Mouse (Mus musculus) liver, embryonic 14.5 days (tissue): Measurements from ENCODE around the gene Ctdnep1.

ENCODE experiments used
- CTCF ChIP-seq: IDR thresholded peaks from 2 replicates; pipeline ENCODE4 v1.5.1; 2016; ENCODE audit warnings: antibody characterized with exemption, low read depth, control low read depth
- EP300 ChIP-seq: IDR thresholded peaks from 2 replicates; pipeline ENCODE4 v1.6.1; 2016; ENCODE audit warnings: antibody characterized with exemption, low read depth

DNA sequence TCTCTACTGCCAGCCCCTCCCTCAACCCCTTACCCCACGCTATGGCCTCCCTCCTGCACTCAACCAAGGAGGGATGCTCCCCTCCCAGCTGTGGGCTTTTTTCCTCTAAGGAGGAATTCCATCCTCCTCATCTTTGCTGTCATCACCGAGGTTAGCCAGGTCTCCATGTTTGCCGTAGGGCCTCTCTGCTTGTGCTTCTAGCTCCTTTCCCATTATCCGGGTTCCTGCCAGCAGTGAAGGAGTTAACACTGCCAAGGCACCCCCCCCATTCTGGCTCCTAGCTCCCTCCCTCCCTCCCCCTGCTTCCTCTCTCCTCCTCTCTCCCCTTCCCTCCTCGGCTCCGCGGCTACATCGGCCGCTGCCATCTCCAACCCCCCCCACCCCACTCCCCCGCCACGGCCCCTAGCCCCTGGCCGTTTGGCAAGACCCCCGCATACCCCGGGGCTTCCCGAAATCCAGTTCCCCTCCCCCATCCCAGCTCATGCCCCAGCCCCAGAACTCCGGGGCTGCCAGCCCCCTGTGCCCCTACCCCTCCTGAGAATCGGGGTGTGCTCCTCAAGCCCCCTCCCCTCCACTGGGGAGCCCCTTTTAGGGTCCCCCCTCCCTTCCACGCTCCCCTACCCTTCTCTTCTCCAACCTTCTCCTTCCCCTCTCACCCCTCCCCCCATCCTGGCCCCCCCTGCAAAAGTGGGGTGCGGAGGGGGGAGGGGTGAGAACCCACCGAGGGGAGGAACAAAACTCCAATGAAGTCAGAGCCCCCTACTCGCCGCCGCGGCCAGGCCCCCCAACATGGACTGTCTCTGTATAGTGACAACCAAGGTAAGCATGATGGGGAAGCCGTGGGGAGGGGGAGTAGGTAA is 37.4 kb downstream of the Ctdnep1 start:
- no peak for TF ChIP-seq EP300
- TF ChIP-seq CTCF: no peak
